Mouse (Mus musculus) left cerebral cortex, adult 2 months (tissue): Measurements from ENCODE around the gene Gm6583. TPM values are rescaled to one million over a fixed set of nuclear protein-coding genes. Genes with fewer than 3 reads are reported as not detected.

Source experiments
- DNase-seq, 2 experiments: peaks; one replicate each; pipeline ENCODE4 v3.0.0; 2021 to 2022; ENCODE audit warnings: low spot score in 2 of 2, mixed read lengths in 1 of 2; ENCODE audit errors: extremely low spot score in 1 of 2
- H3K27ac ChIP-seq: fragments of 200-600 bp; 2 replicates; pipeline ENCODE4 v1.8.1; 2022
- H3K4me3 ChIP-seq: fragments of 200-600 bp; 2 replicates; pipeline ENCODE4 v1.8.1; 2022
- CTCF ChIP-seq: fragments of 200-600 bp; IDR thresholded peaks from 2 replicates; pipeline ENCODE4 v1.8.1; 2022; ENCODE audit warnings: antibody characterized with exemption, mild to moderate bottlenecking, moderate library complexity
- intact Hi-C: fragments of 180-260 bp; cut with DNase I; formaldehyde crosslinking; loops from one replicate; pipeline ENCODE4 v1.15.1; 2025
- total RNA-seq, 2 experiments: library from RNA; stranded (reverse); gene quantifications; 2 replicates each; pipeline ENCODE4 v1.2.3; 2021

The Gm6583 gene
- total RNA-seq, 2 experiments from 2014 or later: not detected

- no peak overlapping the region for H3K4me3 ChIP-seq
- no peak for DNase-seq
- no peak overlapping the region for H3K27ac ChIP-seq
- intact Hi-C loops: no loop called here
- no peak for TF ChIP-seq CTCF
Measured at GRCm38 (mm10) chr5:112366879-112367278, 11.0 kb upstream of the Gm6583 start.

DNA sequence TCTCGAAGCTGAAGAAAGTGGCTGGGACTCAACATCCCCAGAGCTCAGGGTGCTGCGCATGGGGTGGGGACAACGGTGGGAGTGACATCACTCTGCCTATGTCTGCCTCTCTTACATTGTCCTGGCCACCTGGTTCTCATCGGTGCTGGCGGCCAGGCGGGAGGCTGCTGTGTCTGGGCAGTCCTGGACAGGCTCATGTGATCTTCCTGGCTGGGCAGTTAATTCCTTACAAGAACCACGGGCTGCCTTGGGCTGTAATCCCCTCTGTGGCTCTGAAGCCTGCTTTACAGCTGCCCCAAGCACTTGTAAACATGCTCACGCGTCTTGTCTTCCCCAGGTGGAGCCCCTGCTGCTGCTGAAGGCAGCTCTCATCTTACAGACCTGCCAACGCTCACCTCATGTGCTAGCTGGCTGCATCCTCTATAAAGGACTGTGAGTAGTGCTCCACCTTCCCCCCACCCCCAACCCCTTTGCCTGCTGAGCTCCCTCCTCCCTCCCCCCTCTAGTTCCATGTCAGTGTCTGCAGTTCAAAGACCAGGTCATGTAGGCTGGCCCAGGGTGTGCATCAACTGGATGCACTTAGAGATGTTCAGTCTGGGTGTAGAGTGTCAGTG, 8.5 kb upstream of the Gm6583 start:
- Histone ChIP-seq H3K27ac (no peak overlapping the region), H3K4me3 (no peak overlapping the region)
- intact Hi-C loops: no loop called here
- no peak for TF ChIP-seq CTCF
- DNase-seq: no peak

GRCm38 (mm10) chr5:112360077-112360476, 4.2 kb upstream of the Gm6583 start:
- TF ChIP-seq CTCF: no peak
- H3K4me3 ChIP-seq: no peak overlapping the region
- intact Hi-C loops: no loop called here
- H3K27ac ChIP-seq: no peak overlapping the region
- no peak for DNase-seq

GRCm38 (mm10) chr5:112359520-112359919, 3.7 kb upstream of the Gm6583 start:
- DNase-seq: no peak
- intact Hi-C loops: no loop called here
- Histone ChIP-seq H3K27ac (no peak overlapping the region), H3K4me3 (no peak overlapping the region)
- TF ChIP-seq CTCF: no peak

GRCm38 (mm10) chr5:112356322-112356721, 489 bp upstream of the Gm6583 start:
- no peak overlapping the region for H3K27ac ChIP-seq
- intact Hi-C loops: no loop called here
- no peak overlapping the region for H3K4me3 ChIP-seq
- no peak for TF ChIP-seq CTCF
- no peak for DNase-seq

GRCm38 (mm10) chr5:112355493-112355892, 340 bp downstream of the Gm6583 start:
- Histone ChIP-seq H3K27ac (no peak overlapping the region), H3K4me3 (no peak overlapping the region)
- intact Hi-C loops: no loop called here
- no peak for DNase-seq
- no peak for TF ChIP-seq CTCF

DNA sequence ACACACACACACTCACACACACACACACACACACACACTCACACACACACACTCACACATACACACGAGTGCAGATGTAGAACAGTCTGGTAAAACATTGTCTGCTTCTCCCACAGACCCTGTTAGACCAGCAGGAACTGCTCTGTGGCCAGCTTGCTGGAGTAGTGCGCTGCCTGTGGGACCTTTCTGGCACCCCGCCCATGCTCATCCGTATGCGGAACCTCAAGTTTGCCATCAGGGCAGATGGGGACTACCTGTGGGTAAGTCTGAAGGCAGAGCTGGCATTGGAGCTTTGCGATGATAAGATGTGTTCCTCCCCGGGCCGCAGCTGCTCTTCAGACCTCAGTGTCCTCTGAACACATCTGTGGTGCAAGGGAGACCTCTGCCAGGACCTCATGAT, 6.7 kb downstream of the Gm6583 start:
- H3K27ac ChIP-seq: no peak overlapping the region
- intact Hi-C loops: no loop called here
- TF ChIP-seq CTCF: no peak
- DNase-seq: no peak
- no peak overlapping the region for H3K4me3 ChIP-seq

DNA sequence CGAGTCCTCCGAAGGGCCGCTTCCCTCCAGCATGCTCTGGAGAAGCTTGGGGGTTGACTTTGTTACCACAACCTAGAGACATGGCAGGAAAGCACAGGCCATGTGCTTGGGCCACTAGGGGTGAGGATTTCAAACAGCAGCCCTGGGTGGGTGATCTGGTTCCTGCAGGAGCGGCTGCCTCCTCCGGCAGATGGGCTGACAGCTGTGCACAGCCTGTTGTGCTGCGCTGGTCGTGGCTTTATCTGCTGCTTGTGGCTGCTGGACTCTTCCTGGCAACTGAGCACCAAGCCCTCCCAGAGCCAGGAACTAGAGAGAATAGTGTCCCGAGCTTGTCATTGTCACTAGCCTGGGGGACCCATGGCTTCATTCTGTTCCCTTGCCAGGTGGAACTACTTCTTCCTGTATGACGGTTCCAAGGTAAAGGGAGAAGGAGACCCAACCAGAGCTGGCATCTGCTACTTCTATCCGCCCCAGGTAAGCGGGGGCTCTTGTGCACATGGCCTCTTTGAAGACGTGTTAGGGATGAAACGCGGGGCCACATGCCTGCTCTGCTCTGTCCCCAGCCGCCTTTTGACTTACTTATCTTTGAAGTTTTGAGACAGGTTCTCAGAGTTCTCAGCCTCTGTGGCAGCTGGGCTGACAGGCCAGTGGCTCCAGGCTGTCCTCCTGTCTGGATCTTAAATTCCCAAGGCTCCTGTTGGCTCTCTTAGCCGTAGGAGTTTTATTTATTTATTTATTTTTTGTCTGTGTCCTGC, 9.4 kb downstream of the Gm6583 start:
- Histone ChIP-seq H3K4me3 (peak overlapping the region; percentile 13), H3K27ac (no peak overlapping the region)
- intact Hi-C loops: no loop called here
- no peak for DNase-seq
- no peak for TF ChIP-seq CTCF

- Histone ChIP-seq H3K27ac (peak overlapping the region; percentile 96), H3K4me3 (peak overlapping the region; percentile 20; the same call in 1 of the 2 replicates)
- TF ChIP-seq CTCF: no peak
- intact Hi-C loops: loop anchor here (2.0 kb wide), 1 partner anchor 84 kb away; no protein-coding TSS in a partner anchor
- peak in 1 of 2 experiments; percentile 55 for DNase-seq
Measured at GRCm38 (mm10) chr5:112344092-112344960, 11.5 kb downstream of the Gm6583 start.

DNA sequence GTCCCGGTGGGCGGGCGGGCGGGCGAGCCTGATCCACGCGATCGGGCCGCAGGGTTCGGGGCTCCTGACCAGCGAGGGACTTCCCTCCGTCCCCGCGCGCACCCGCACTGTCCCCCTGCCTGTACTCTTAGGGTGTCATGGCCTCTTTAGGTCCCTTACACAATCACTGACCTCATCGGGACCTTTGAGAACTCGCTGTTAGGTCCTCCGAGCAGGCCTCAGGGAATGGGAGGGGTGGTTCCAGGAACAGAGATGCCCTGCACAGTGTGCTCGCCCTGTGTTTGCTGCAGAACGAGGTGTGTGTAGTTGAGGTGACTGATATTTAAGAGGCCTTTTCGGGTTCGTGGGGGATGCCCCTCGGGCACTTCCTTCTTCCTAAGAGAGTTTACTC, 12.6 kb downstream of the Gm6583 start:
- peak overlapping the region; percentile 96 for H3K27ac ChIP-seq
- TF ChIP-seq CTCF: no peak
- DNase-seq: peak in 1 of 2 experiments; percentile 31
- intact Hi-C loops: loop anchor here (1.0 kb wide), 1 partner anchor 17 kb away; the partner anchor contains the start of gene Tfip11
- H3K4me3 ChIP-seq: peak overlapping the region; percentile 85

GRCm38 (mm10) chr5:112342463-112343204, 13.2 kb downstream of the Gm6583 start, which contains the start of the genes Srrd and Hps4:
Gene Srrd, minus strand, starts transcription at chr5:112343040.
Gene Hps4, plus strand, starts transcription at chr5:112343083.
- peak; percentile 89 to 96 for DNase-seq
- intact Hi-C loops: loop anchor here (1.0 kb wide), 1 partner anchor 16 kb away; the partner anchor contains the start of gene Tfip11
- no peak; the same call in none of the 2 replicates for TF ChIP-seq CTCF
- Histone ChIP-seq H3K4me3 (peak within 1 kb of the TSS; percentile 85), H3K27ac (peak within 1 kb of the TSS; percentile 96)
